Mouse (Mus musculus) ES-CJ7 (cell line): ENCODE results near the gene Angptl6.

Source experiments
- DNase-seq: peaks from one replicate; pipeline ENCODE4 v3.0.0; 2011; ENCODE audit warnings: low read depth, low spot score

Gene Angptl6

DNA sequence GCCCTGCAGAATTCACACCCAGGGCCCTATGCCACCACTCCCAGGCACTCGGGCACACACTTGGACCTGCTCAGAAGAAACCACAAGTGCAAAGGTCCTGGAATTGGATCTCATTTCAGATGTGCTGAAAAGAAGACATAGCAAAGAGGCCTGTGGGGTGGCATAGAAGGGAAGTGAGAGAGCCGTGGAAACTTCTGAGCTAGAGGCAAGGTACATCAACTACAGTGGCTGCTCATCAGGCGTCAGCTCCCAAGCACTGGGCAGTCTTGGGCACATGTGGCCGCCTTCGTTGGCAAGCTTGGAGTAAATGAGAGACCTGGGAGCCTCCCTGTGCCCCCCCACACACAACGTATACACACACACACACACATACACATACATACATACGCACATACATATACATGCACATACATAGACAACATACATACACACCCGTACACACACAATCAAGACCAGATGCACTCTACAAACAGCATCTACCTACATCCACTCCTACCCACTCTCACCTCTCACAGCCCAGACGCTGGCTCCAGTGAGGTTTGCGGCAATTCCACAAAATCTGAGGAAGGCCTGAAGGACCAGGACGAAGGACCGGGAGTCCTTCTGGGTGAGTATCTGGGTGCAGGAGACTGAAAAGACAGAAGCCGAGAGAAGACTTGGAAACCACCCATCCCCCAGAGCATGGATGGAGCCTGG is at the start of gene Angptl6:
Angptl6 (minus strand) TSS at position 631 of the 696 bp plus-strand sequence.
- no peak for DNase-seq

DNA sequence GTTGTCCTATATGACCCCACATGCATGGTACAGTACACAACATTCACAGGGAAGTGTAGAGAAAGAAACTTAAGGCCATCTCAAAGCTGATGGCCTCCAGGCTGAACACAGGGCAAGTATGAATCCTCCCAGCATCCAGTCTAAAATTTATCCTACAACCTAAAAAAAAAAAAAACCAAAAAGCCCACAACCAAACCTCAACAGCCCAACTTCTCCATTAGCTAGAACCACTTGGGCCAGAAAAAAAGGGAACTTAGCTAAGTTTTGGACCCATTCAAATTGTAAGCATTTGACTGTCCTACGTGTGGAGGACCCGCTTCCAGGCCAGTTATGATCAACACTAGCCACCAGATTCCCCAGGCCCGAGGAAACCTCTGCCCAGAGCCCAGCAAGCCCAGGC is 43.7 kb upstream of the Angptl6 start:
- no peak for DNase-seq

DNA sequence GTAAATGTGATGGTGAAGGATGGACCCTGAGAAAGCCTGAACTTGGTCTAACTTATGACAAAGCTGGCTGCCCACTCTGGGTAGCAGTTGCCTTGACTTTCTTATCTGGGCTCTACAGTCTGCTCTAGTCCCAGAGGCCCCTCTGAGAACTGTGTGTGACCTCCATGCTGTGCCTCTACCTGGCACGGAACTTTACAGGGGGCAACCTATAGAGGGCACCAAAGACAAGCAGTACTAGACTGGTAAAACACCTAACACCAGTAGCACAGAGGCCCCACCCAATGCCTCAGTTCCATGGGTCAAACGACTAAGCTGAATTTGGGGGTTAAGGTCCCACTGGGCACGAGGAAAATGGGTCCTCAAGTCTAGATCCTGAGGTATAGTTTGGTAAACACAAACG is 36.6 kb upstream of the Angptl6 start:
- peak; percentile 58 for DNase-seq

DNA sequence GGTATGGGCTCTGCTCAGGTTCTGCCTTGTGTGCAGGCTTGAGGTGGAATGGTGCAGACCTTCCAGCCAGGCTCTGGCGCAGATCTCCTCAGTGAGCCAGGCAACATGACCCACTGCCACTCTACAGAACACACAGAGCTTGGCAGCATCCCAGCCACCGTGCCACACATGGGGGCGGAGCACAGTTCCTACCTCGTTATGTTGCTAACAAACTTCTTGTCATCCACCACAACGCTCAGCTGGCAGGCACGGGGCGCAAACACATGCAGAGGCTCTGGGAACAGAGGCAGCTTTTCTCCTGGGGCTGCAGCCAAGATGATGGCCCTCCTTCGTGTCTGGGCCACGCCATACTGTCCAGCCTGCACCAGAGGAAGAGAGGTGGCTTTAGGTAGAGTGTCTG is 30.4 kb upstream of the Angptl6 start:
- DNase-seq, result no peak

DNA sequence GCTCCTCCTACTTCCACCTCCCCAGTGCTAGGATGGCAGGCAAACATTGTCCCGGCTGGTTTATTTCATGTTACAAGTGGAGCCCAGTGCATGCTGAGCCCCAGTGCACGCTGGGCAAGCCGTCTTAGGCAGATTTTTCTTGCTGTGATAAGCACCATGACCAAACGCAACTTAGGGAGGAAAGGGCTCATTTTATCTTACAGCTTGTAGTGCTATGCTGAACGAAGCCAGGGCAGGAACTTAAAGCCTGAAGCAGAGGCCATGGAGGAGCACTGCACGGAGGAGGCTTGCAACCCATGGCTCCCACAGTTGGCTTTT is 22.6 kb upstream of the Angptl6 start:
- no peak for DNase-seq

DNA sequence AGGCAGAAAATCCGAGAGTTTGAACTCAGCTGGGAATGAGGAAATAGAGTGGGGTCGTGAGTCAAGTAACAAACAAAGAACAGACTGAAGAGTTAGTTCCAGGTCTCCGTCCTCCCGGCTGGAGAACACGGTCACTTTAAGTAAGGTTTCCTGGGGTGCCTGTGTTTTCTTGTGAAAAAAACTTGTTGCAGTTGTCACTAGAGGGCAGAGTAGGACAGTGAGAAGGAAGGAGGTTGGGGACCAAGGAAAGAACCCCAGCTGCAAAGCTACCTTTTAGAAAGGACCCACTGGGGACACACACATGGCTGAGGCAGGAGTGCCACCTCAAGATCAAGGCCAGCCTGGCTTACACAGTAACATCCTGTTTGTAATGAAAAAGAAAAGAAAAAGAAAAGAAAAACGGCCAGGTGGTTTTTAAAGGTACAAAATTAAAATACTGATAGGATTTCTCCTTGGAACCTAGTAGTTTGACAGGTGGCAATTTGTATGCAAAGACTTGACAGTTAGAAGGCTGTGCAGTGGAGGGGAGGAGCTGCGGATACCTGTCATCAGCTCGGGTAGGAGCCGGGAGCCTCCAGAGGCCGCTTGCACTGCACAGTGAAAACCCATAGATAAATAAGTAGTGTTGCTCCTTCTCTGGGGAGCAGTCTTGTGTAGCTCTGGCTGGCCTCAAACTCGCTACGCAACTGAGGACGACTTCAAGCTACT is 22.1 kb upstream of the Angptl6 start:
- DNase-seq, result peak; percentile 65

DNA sequence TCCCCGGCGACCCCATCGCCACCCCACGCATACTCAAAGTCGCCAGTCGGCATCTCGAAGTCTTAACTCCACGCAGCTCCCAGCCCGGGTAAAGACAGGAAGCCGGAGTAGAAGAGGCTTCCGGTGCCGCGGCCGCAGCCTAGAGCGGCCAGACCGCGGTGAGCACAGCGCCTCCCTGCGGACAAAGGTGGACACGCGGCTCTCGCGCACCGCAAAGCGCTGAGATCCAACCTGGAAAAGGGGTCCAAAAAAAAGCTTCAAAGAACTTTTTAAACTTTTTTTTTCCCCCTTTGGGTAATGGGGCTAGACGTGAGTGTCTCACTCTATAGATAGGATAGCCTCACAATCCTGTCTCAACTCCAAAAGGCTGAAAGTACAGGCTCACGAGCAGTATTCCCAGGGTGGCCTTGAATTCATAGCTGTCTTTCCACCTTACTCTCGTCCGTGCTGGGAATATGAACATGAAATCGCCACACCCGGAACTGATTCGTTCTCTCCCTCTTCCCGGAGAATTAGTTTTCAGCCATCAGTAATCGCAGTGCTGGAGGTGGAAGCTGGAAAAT is 19.1 kb upstream of the Angptl6 start, which contains the start of gene Eif3g:
Eif3g (minus strand) TSS at position 113 of the 563 bp plus-strand sequence.
- peak; percentile 87 for DNase-seq

DNA sequence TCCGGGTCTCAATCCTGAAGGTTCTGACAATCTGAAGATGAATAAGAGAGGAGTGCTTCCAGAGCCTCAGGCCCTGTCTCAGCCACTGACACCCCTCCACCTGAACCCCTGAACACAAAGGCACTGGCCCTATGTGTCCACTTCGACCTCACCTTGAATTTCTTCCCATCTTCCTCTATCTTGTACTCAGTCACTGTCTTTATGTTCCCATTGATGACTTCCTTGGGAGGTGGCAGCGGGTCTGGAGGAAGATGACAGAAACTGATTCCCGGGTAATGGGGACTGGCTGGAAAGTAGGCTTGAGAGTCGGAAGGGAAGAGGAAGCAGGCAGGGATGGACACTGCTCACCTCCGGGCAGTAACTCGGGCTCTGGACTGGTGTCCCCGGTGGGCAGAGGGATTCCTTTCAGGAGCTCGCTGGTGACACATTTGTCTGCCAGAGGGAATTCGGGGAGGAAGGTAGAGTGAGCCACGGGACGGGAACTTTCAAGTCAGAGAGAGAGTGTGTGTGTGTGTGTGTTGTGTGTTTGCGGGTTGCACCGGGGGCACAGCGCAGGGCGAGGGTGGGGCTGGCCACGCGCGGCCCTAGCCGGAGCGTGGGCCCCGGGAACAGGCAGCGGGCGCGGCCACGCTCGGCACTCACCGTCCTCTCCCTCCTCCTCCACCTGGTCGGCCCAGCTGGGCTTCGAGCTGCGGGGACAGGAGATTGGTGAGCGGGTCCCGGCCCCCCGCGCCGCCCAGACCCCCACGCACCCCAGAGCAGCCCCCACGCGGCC is 18.4 kb upstream of the Angptl6 start:
- DNase-seq, result no peak

DNA sequence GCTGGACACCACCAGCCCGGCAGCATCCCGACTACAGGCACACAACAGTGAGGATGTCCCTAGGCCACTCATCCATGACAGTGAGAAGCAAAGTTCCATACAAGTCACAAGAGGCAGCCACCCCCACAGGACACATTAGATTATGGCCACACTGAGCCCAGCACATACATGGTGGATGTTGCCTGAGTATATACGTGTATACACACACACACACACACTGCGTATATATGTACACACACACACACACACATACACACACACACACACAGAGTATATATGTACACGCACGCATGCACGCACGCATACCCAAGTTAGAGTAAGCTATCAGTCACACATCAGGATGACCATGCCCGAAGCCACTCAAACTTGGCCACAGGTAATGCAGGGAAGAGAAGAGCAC is 15.9 kb upstream of the Angptl6 start:
- DNase-seq, result no peak

DNA sequence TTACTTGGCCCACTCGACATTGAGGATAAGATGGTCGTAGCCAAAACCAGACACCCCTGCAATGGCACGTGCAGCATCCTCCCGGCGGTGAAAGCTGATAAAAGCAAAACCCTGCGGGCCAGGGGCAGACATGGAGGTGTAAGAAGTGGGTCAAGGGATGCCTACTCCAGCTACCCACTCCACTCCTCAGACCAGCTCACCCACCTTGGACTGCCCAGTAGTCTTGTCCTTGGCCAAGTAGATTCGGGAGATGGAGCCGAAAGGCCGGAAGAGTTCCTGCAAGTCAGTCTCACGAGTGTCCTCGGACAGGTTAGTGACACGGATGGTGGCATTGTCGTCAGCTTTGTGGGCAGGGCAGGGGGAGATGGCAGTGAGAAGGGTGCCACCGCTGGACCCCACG is 15.1 kb upstream of the Angptl6 start:
- no peak for DNase-seq

DNA sequence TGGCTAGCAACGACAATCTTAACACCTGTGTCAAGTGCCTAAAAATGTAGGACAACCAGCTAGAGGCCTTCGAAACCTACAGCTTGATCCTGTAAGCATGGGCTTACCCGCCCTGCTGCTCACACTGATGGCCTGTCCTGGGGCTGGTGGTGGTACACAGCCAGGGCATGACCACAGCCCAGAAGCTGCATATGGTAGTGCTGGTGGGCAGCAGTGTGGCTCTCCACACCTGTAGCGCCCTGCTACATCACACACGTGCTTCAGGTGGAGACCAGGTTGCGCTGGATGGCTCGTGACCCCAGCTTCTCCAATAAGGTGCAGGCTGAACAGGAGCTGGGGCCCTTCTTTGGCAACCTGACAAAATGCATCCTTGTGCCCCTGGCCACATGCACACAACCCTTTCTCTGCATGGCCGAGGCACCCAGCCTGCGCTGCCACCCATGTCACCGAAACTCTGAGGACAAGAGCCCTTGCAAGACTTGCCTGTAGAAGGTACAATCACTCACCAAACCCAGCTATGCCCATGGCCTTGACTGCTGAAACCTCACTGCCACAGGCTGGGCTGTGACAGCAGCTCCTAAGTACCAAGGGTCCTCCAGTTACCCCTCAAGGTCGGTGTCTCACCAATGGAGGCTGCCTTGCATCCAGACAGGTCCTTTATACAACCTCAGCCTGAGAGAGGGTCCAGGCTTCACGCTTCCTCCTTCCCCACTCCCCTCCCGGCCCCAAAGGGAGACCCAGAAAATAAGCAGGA is 14.2 kb upstream of the Angptl6 start:
- no peak for DNase-seq

DNA sequence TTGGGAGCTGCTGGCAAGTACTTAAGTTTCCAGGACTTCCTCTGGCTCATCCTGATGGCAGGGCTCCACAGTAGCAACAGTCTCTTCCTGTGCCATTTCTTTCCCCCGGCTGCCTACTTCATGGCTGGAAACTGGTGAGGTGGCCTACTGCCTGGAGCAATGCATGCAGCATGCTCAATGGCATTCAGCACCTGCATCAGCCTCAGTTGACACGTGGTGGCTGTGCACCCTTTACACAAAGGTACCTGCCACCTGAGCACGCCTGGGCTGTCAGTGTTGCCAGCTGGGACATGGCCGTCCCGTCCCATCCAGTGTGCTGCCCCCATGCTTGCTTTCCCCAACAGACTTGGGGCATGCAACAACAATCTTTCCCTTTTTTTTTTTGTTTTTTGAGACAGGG is 13.5 kb upstream of the Angptl6 start:
- no peak for DNase-seq

DNA sequence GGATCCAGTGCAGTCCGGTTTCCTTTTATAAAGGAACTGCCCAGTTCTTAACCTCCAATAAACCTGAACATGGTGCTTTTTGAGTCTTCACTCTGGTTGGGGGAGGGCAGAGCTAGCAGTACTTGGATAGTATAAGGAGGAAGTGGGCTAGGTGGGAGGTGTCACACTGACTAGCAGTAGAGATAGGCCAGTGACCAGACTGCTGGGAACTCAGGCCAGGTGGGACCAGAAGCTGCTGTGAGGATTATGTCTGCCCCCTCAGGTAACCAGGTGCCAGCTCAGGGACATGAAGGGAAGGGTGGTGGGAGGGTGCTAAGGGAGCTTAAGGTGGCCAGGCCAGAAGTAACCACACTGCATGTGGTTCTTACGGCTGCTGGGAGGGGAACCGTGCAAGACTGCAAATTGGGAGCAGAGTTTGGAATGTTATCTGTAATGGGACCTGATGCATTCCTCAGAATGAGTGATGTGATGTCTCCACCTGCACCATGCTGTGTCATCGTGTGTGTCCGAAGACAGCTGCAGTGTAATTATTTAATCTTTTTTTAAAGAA is 12.7 kb upstream of the Angptl6 start:
- DNase-seq, result peak; percentile 50

DNA sequence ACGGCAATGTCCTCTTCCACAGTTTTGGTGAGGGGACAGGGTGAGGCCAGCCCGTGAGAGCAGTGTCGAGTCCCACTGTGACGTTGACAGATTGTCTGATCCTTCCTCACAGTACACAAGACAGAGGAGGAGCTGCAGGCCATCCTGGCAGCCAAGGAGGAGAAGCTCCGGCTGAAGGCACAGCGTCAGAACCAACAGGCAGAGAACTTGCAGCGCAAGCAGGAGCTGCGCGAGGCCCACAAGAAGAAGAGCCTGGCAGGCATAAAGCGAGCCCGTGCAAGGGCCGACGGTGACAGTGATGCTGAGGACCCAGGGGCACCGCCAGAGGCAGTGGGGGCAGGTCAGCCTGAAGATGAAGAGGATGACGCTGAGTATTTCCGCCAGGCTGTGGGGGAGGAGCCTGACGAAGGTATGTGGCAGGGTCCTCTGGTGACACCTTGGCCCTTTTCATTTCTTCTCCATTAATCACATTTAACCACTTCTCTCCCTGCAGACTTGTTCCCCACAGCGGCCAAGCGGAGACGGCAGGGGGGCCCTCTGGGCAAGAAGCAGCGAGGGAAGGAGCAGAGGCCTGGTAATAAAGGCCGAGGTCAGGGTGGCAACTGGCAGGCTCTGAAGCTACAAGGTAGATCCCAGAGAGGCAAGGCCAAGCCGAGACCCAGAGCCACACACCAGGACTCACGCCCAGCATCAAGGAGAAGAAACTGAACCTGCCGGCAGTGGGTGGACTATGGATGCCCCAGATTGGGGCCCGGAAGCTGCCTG is 12.0 kb upstream of the Angptl6 start:
- no peak for DNase-seq

DNA sequence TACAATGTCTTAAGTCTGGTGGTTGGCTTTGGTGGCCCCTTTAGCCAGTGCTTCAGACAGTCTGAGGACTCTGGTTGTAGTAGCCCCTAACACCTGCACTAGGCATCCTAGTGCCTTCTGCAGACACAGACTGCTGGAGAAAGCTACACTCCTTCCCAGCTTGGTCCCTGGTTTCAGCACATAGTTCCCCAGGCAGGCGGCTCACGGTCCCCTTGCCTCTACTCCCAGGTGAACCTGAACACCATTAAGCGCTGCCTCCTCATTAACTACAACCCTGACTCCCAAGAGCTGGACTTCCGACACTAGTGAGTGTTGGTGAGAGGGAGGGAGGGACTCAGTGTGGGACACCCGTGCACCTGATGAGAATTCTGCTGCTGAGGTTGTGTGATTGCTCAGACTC is 10.9 kb upstream of the Angptl6 start:
- DNase-seq, result no peak

DNA sequence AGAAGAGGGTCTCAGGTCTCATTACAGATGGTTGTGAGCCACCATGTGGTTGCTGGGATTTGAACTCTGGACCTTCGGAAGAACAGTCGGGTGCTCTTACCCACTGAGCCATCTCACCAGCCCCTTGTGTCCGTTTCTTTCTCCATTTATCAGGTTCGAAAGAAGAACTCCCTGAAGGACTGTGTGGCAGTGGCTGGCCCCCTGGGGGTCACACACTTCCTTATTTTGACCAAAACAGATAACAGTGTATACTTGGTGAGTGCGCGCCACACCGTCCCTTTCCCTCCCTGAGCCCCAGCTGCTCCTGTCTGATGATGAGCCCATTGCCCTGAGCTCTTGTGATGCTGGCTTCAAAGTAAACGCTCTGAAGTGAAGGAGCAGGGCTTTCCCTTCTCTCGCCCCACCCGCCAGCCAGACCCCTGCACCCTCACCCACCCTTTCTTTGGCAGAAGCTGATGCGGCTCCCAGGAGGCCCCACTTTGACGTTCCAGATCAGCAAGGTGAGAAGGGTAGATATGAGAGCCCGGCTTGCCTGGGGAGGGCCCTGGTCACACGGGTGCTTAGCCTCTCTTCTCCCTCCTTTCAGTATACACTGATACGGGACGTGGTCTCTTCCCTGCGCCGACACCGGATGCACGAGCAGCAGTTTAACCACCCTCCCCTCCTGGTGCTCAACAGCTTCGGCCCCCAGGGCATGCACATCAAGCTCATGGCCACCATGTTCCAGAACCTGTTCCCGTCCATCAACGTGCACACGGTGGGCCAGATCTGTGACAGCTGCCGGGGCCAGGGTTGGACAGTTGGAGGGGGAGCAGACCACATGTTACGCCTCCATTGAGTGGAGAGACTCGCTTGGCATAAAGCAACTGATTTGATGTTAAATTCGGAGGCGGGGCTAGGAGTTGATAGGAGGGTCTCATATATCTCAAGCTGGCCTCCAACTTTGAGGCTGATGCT is 9.9 kb upstream of the Angptl6 start:
- no peak for DNase-seq

DNA sequence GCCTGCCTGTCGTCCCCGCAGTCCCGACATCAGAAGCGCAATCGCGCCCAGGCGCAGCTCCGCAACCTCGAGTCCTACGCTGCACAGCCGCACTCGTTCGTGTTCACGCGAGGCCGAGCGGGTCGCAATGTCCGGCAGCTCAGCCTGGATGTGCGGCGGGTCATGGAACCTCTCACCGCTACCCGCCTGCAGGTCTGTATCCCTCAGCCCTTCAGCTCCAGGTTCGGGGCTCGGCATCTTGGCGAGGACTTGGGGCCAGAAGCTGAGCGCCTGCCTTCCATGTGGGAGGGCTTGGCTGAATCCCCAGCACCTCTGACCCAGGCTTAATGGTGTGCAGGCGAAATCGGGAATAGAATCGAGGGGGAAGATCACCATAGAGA is 8.8 kb upstream of the Angptl6 start:
- no peak for DNase-seq

DNA sequence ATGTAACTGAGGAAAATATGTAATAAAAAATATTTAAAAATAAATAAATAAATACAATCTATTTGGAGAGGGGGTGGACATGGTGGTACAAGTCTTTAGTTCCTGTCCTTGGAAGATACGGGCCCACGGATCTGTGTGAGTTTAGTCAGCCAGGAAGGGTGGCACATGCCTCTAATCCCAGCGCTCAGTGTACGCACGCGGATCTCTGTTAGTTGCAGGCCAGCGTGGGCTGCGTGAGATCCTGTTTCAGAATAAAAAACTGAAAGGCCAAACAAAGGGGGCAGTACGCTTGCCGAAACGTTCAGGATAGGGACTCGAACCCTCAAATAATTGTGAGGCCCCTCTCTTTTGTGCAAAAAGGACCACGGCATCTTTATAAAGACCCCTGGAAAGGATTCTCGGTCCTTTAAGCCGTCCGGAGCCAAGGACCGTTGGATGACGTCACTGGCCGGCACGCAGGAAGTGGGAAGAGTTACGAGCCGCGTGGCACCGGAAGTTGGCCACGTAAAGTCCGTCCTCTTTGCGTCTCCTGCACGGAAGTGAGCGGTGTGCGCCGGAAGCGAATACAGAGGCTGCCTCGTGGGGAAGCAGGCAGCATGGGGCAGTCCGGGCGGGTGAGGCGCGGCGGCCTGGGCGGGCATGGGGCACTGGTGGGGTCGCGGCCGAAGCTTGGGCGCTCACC is 8.3 kb upstream of the Angptl6 start, which contains the start of gene Ppan:
Ppan (plus strand) TSS at position 472 of the 682 bp plus-strand sequence.
- DNase-seq, result peak; percentile 97

DNA sequence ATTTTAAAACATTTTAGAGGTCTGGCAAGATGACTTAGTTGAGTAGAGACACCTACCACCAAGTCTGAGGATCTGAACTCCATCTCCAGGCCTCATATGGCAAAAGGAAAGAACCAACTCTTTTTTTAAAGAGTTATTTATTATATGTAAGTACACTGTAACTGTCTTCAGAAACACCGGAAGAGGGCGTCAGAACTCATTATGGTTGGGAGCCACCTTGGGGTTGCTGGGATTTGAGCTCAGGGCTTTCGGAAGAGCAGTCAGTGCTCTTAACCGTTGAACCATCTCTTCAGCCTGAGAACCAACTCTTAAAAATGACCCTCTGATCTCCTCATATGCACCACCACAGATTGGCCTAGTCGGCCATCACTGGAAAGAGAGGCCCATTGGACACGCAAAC is 7.7 kb upstream of the Angptl6 start:
- DNase-seq, result peak; percentile 55
